Mouse (Mus musculus) heart, embryonic 10.5 days (tissue): ENCODE results near the gene Gm28961. TPM values are rescaled to one million over a fixed set of nuclear protein-coding genes. Genes with fewer than 3 reads are reported as not detected.
"Not testable (repeated sequence)": the region's sequence is repeated elsewhere in the genome, so short reads cannot be mapped to it uniquely, and the experiment has no call there.

Experiments
- DNase-seq: peaks from one replicate; pipeline ENCODE4 v3.0.0-alpha.2; 2017; ENCODE audit warnings: low spot score
- H3K27ac ChIP-seq: fragments of 300-500 bp; sonication (generic); 2 replicates; pipeline ENCODE4 v1.5.1; 2016; ENCODE audit warnings: mild to moderate bottlenecking
- H3K27me3 ChIP-seq: fragments of 300-500 bp; sonication (generic); 2 replicates; pipeline ENCODE4 v1.6.1; 2016; ENCODE audit warnings: mild to moderate bottlenecking; ENCODE audit not compliant: poor library complexity, insufficient read depth, severe bottlenecking
- H3K36me3 ChIP-seq: fragments of 300-500 bp; sonication (generic); 2 replicates; pipeline ENCODE4 v1.6.1; 2016; ENCODE audit warnings: mild to moderate bottlenecking, moderate library complexity
- H3K4me1 ChIP-seq: fragments of 300-500 bp; sonication (generic); 2 replicates; pipeline ENCODE4 v1.6.1; 2016; ENCODE audit warnings: mild to moderate bottlenecking
- H3K4me3 ChIP-seq: fragments of 300-500 bp; sonication (generic); 2 replicates; pipeline ENCODE4 v1.5.1; 2016; ENCODE audit warnings: mild to moderate bottlenecking, moderate library complexity
- H3K9me3 ChIP-seq: fragments of 300-500 bp; sonication (generic); 2 replicates; pipeline ENCODE4 v1.6.1; 2016; ENCODE audit warnings: mild to moderate bottlenecking, moderate library complexity
- WGBS: fragments of 180-500 bp; shearing (Covaris S2); methylation state at CpG from one replicate; pipeline ENCODE4 v1.1.7; 2016; 5-methylcytosine and 5-hydroxymethylcytosine counted together
- polyA plus RNA-seq: library from polyadenylated mRNA; unstranded; fragments of >200 nt; fragmentation: Nextera tagmentation; extraction: Ambion mirVana; gene quantifications from 2 replicates; pipeline ENCODE4 v1.2.1, GENCODE M21; 2016

The Gm28961 gene
- polyA plus RNA-seq = not detected in 2 replicates

DNA sequence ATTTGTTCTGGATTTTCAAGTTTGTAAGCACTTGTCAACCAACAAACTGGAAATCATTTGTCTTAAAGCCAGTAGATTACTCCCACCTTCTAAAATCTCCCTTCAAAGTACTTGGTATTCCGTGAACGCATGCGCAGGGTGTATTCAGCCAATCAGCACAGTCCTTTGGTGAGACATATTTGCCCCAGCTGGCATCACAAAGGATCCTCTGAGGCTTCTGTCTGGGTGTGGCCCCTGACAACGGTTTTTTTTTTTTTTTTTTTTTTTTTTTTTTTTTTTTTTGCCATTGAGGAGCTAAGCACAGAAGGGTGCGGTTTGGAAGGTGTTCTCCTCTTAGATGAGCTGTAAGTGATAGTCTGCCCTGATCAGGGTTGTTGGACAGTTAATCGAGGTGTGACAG is at the start of gene Gm28961:
Gene Gm28961, plus strand, starts transcription at position 301 of the 400 bp plus-strand sequence.
- not testable (repeated sequence) for H3K36me3 ChIP-seq, H3K4me3 ChIP-seq, DNase-seq, H3K27ac ChIP-seq, H3K4me1 ChIP-seq, H3K9me3 ChIP-seq, H3K27me3 ChIP-seq
- WGBS = no CpG with 5 or more reads among the region's 6 CpGs

Other genes with a start within 250 kb of the Gm28961 start
- gene Gm21943, start 172.0 kb upstream of the Gm28961 start, polyA plus RNA-seq = not detected in 2 replicates